Comparison of ENCODE assay signal across 8 mouse cellular contexts in the genomic region with DNA sequence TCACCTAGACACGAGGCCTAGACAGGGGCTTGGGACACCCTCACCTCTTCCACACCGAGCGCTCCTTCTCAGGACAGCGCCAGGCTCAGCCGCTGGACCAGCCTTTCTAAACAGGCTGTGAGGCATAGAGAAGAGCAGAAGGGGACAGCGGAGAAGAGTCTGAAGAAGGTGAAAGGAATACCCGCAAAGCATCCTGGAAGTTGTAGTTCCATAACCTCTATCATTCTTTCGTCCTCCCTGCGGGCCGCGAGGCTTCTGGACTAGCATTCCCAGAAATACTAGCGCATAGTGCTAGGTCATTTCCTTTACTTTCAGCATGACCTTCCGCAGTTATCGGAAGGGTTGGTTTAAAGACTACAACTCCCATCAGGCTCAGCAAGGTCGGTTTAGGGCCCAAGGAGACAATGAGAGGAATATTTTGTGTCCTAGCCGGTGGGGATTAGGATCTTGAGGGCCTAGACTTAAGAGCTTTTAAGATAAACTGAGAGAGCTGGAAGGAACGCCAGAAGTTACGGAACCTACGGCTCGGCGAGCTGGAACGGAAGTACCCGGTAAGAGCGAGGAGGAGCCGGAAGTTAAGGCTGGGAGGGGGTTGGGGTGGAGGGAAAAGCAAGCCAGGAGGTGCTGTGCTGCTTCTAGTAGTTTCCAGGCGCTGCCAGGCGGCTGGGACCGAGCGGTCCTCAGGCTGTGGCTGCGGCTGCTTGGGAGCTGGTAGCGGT. TPM values are rescaled to one million over a fixed set of nuclear protein-coding genes. Genes with fewer than 3 reads are reported as not detected.
A peak's percentile ranks its signal among the peaks of the same experiment; 100 is the strongest.
DNase-seq lines count a peak whose midpoint lies in the region; ATAC-seq and TF ChIP-seq lines count a peak whose summit lies in the region.

A gene (minus strand): TSS at position 149 of the 719 bp plus-strand sequence.
A gene (plus strand): TSS at position 372 of the 719 bp plus-strand sequence.

- no peaks in the 10 kb centered on the region for H3K27me3 ChIP-seq in forebrain, embryonic 13.5 days
- H3K27me3 ChIP-seq in liver, postnatal 0 days (ENCODE audit: insufficient read depth, low read length): no peaks in the 10 kb centered on the region
- H3K27me3 ChIP-seq in neural tube, embryonic 14.5 days (ENCODE audit: control insufficient read depth, insufficient read depth, low read length): no peaks in the 10 kb centered on the region

- H3K4me1 ChIP-seq in forebrain, embryonic 13.5 days: peaks cover 27% of the 10 kb centered on the region
- no peaks in the 10 kb centered on the region for H3K4me1 ChIP-seq in liver, postnatal 0 days (ENCODE audit: insufficient read depth)
- peaks cover 14% of the 10 kb centered on the region for H3K4me1 ChIP-seq in neural tube, embryonic 14.5 days (ENCODE audit: control insufficient read depth, insufficient read depth, low read length)

- peak within 1 kb of the TSS; percentile 83 for H3K27ac ChIP-seq in forebrain, embryonic 13.5 days
- H3K27ac ChIP-seq in liver, postnatal 0 days (ENCODE audit: low read depth): peak within 1 kb of the TSS; percentile 92
- peak within 1 kb of the TSS; percentile 77 for H3K27ac ChIP-seq in neural tube, embryonic 14.5 days (ENCODE audit: low read depth, low read length)

- under 1% methylated on average over 31 of the region's 31 CpGs for WGBS in forebrain, embryonic 13.5 days
- under 1% methylated on average over 31 of the region's 31 CpGs for whole genome bisulfite sequencing in large intestine, adult 2 months
- under 1% methylated on average over 31 of the region's 31 CpGs for WGBS in liver, postnatal 0 days (ENCODE audit: insufficient replicate concordance)
- under 1% methylated on average over 31 of the region's 31 CpGs for WGBS in neural tube, embryonic 14.5 days

- peak within 1 kb of the TSS; percentile 93 for H3K9ac ChIP-seq in forebrain, embryonic 13.5 days
- peak within 1 kb of the TSS; percentile 90 for H3K9ac ChIP-seq in liver, postnatal 0 days (replicated peaks)
- peak within 1 kb of the TSS; percentile 79 for H3K9ac ChIP-seq in neural tube, embryonic 14.5 days (replicated peaks; ENCODE audit: low read depth, low read length)

- peak; percentile 72; the same call in 1 of the 2 replicates for TF ChIP-seq EP300 in liver, postnatal 0 days (IDR thresholded peaks at IDR 0.05; ENCODE audit: low read depth)

- peak within 1 kb of the TSS; percentile 83 for H3K4me3 ChIP-seq in forebrain, embryonic 13.5 days
- peak within 1 kb of the TSS; percentile 82 for H3K4me3 ChIP-seq in liver, postnatal 0 days (ENCODE audit: low read depth, low read length)
- peak within 1 kb of the TSS; percentile 67 for H3K4me3 ChIP-seq in neural tube, embryonic 14.5 days (ENCODE audit: low read depth, low read length)

- no peaks in the 10 kb centered on the region for H3K9me3 ChIP-seq in forebrain, embryonic 13.5 days (replicated peaks)
- no peaks in the 10 kb centered on the region for H3K9me3 ChIP-seq in liver, postnatal 0 days (ENCODE audit: low read length)
- H3K9me3 ChIP-seq in neural tube, embryonic 14.5 days (ENCODE audit: control insufficient read depth, low read length): no peaks in the 10 kb centered on the region

- peak; percentile 96 for ATAC-seq in cerebellum, adult (ENCODE audit: insufficient number of reproducible peaks, low FRiP score, low TSS enrichment)
- peak; percentile 97 for ATAC-seq in forebrain, embryonic 13.5 days
- peak; percentile 97 for ATAC-seq in liver, postnatal 0 days
- peak; percentile 98 for ATAC-seq in neural tube, embryonic 14.5 days (ENCODE audit: low read depth)

- TF ChIP-seq CTCF in liver, postnatal 0 days (IDR thresholded peaks at IDR 0.05; ENCODE audit: low read depth): peak; percentile 60

- peak; percentile 97 for DNase-seq in ES-CJ7 (ENCODE audit: low read depth, low spot score)
- peak; percentile 93 to 95 for DNase-seq in heart, postnatal 10 days
- DNase-seq in large intestine, adult 2 months (ENCODE audit: low read depth, low spot score): peak; percentile 95
- peak; percentile 89 for DNase-seq in liver, postnatal 0 days
- peak; percentile 79 for DNase-seq in testis, postnatal 10 days (ENCODE audit: low spot score)

- intact Hi-C loops in heart, postnatal 10 days (cut with DNase I): loop anchor here (1.0 to 5.0 kb wide), 2 partner anchors 68 to 151 kb away; no protein-coding TSS in a partner anchor

- peaks cover 50% of the 10 kb centered on the region for H3K36me3 ChIP-seq in forebrain, embryonic 13.5 days (ENCODE audit: poor library complexity, severe bottlenecking)
- H3K36me3 ChIP-seq in liver, postnatal 0 days (replicated peaks; ENCODE audit: insufficient read depth, low read length): peaks cover 24% of the 10 kb centered on the region
- peaks cover 29% of the 10 kb centered on the region for H3K36me3 ChIP-seq in neural tube, embryonic 14.5 days (ENCODE audit: control insufficient read depth, insufficient read depth, low read length)

- H3K4me2 ChIP-seq in forebrain, embryonic 13.5 days: peak within 1 kb of the TSS; percentile 97
- peak within 1 kb of the TSS; percentile 85 for H3K4me2 ChIP-seq in liver, postnatal 0 days (ENCODE audit: low read depth, low read length)
- peak within 1 kb of the TSS; percentile 87 for H3K4me2 ChIP-seq in neural tube, embryonic 14.5 days (ENCODE audit: low read depth, low read length)

RNA-seq across cellular contexts. Expression of the first gene that starts in this region (rescaled TPM):
- 68.8 and 73.3 TPM in 2 replicates for polyA plus RNA-seq in forebrain, embryonic 13.5 days (2015; fragmentation: Nextera tagmentation; extraction: Ambion mirVana)
- 10 to 100 TPM; 33.2 to 34.0 TPM for total RNA-seq in heart, postnatal 10 days (2021)
- 33.4 and 38.6 TPM in 2 replicates for polyA plus RNA-seq in large intestine, adult 2 months (2012; rRNA removed)
- 8.2 and 8.9 TPM in 2 replicates for polyA plus RNA-seq in liver, postnatal 0 days (2015; fragmentation: Nextera tagmentation; extraction: Ambion mirVana)
- 61.6 and 67.8 TPM in 2 replicates for polyA plus RNA-seq in neural tube, embryonic 14.5 days (2014; fragmentation: Nextera tagmentation; extraction: Ambion mirVana)

RNA-seq across cellular contexts. Expression of the second gene that starts in this region (rescaled TPM):
- 216 and 228 TPM in 2 replicates for polyA plus RNA-seq in forebrain, embryonic 13.5 days (2015; fragmentation: Nextera tagmentation; extraction: Ambion mirVana)
- total RNA-seq in heart, postnatal 10 days (2021): 100 to 1,000 TPM; 103 to 108 TPM
- 55.9 and 60.9 TPM in 2 replicates for polyA plus RNA-seq in large intestine, adult 2 months (2012; rRNA removed)
- polyA plus RNA-seq in liver, postnatal 0 days (2015; fragmentation: Nextera tagmentation; extraction: Ambion mirVana): 89.4 and 91.5 TPM in 2 replicates
- 172 and 186 TPM in 2 replicates for polyA plus RNA-seq in neural tube, embryonic 14.5 days (2014; fragmentation: Nextera tagmentation; extraction: Ambion mirVana)

Comparison
In these comparisons a context has a peak if more than half of its experiments do, and no peak if none do; other contexts are left out.
1. Peak in every context shown above with its lines: DNase-seq, ATAC-seq, H3K4me3 ChIP-seq and H3K27ac ChIP-seq.